Mouse (Mus musculus): Measurements from ENCODE around the gene Ltb. TPM values are rescaled to one million over a fixed set of nuclear protein-coding genes. Genes with fewer than 3 reads are reported as not detected.

The Ltb gene
- total RNA-seq, 1 experiment from 2014 or later: 1.1 TPM

- peak; percentile 64 for ATAC-seq (replicated peaks; ENCODE audit: low read depth, poor library complexity, severe bottlenecking)
Measured at GRCm38 (mm10) chr17:35241305-35242014, 47.2 kb downstream of the Ltb start, which contains the start of gene Ddx39b. Gene Ddx39b, plus strand, starts transcription at chr17:35241746.

- peak; percentile 50 for ATAC-seq (replicated peaks; ENCODE audit: low read depth, poor library complexity, severe bottlenecking)
Measured at GRCm38 (mm10) chr17:35242015-35242941, 48.0 kb downstream of the Ltb start.

DNA sequence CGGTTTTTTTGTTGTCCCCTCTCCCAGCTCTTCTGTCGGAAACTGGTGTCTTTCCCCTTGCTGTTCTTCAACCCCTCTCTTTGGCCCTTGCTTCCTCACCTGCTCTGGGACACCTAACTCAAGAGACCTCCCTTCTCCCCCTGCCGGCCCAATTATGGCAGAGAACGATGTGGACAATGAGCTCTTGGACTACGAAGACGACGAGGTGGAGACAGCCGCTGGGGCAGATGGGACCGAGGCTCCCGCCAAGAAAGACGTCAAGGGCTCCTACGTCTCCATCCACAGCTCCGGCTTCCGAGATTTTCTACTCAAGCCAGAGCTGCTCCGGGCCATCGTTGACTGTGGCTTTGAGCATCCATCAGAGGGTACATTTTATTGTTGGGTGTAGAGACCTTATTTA lies 48.8 kb downstream of the Ltb start:
- 0 out of 2 replicates have a peak, but pooled peaks have one; percentile 4 for ATAC-seq (replicated peaks; ENCODE audit: low read depth, poor library complexity, severe bottlenecking)

- no peak for ATAC-seq (replicated peaks; ENCODE audit: low read depth, poor library complexity, severe bottlenecking)
Measured at GRCm38 (mm10) chr17:35244999-35245398, 50.8 kb downstream of the Ltb start.

Other genes starting within 250 kb of the Ltb start
- 79.3 and 84.3 TPM in 2 replicates for gene Hspa1b, start 235.2 kb upstream of the Ltb start, total RNA-seq (2017)
- gene Gm20481, start 224.5 kb upstream of the Ltb start, total RNA-seq (2017): not detected in 2 replicates
- 33.5 and 47.4 TPM in 2 replicates for gene Hspa1a, start 222.3 kb upstream of the Ltb start, total RNA-seq (2017)
- gene Hspa1l, start 221.7 kb upstream of the Ltb start, total RNA-seq (2017): 0.63 TPM in 1 of 2 replicates, not detected in the other
- 26.9 and 34.1 TPM in 2 replicates for gene Lsm2, start 212.6 kb upstream of the Ltb start, total RNA-seq (2017)
- gene Vars, start 193.5 kb upstream of the Ltb start, total RNA-seq (2017): 174 and 210 TPM in 2 replicates
- 0.32 TPM in 1 of 2 replicates, not detected in the other for gene Vwa7, start 177.9 kb upstream of the Ltb start, total RNA-seq (2017)
- gene Sapcd1, start 166.4 kb upstream of the Ltb start, total RNA-seq (2017): 1.2 and 4.4 TPM in 2 replicates
- gene Msh5, start 147.7 kb upstream of the Ltb start, total RNA-seq (2017): 3.8 and 4.2 TPM in 2 replicates
- 214 and 220 TPM in 2 replicates for gene Clic1, start 144.5 kb upstream of the Ltb start, total RNA-seq (2017)
- 21.3 and 26.7 TPM in 2 replicates for gene Ddah2, start 135.4 kb upstream of the Ltb start, total RNA-seq (2017)
- not detected in 2 replicates for gene Ly6g6c, start 129.1 kb upstream of the Ltb start, total RNA-seq (2017)
- gene Mpig6b, start 128.3 kb upstream of the Ltb start, total RNA-seq (2017): not detected in 2 replicates
- not detected in 2 replicates for gene Ly6g6e, start 117.5 kb upstream of the Ltb start, total RNA-seq (2017)
- gene Ly6g6d, start 116.4 kb upstream of the Ltb start, total RNA-seq (2017): not detected in 2 replicates
- not detected in 2 replicates for gene Ly6g6f, start 108.8 kb upstream of the Ltb start, total RNA-seq (2017)
- gene Abhd16a, start 105.2 kb upstream of the Ltb start, total RNA-seq (2017): 33.1 and 38.8 TPM in 2 replicates
- not detected in 2 replicates for gene Ly6g5c, start 86.2 kb upstream of the Ltb start, total RNA-seq (2017)
- gene Ly6g5b, start 79.0 kb upstream of the Ltb start, total RNA-seq (2017): not detected in 2 replicates
- gene Gpank1, start 73.0 kb upstream of the Ltb start, total RNA-seq (2017): 39.5 and 50.1 TPM in 2 replicates
- 286 and 306 TPM in 2 replicates for gene Csnk2b, start 72.4 kb upstream of the Ltb start, total RNA-seq (2017)
- 6.3 and 8.2 TPM in 2 replicates for gene D17H6S53E, start 68.1 kb upstream of the Ltb start, total RNA-seq (2017)
- not detected in 2 replicates for gene Apom, start 62.4 kb upstream of the Ltb start, total RNA-seq (2017)
- gene Bag6, start 59.3 kb upstream of the Ltb start, total RNA-seq (2017): 58.8 and 103 TPM in 2 replicates
- gene Prrc2a, start 29.5 kb upstream of the Ltb start, total RNA-seq (2017): 74.7 and 110 TPM in 2 replicates
- 4.7 and 5.4 TPM in 2 replicates for gene Aif1, start 18.4 kb upstream of the Ltb start, total RNA-seq (2017)
- 44.3 and 51.6 TPM in 2 replicates for gene Lst1, start 6.0 kb upstream of the Ltb start, total RNA-seq (2017)
- gene Tnf, start 7.6 kb downstream of the Ltb start, total RNA-seq (2017): 9.4 and 11.3 TPM in 2 replicates
- gene Lta, start 10.9 kb downstream of the Ltb start, total RNA-seq (2017): not detected in 2 replicates
- gene Gm16181, start 26.4 kb downstream of the Ltb start, total RNA-seq (2017): not detected in 2 replicates
- 1.6 and 1.8 TPM in 2 replicates for gene Atp6v1g2, start 39.2 kb downstream of the Ltb start, total RNA-seq (2017)
- gene Nfkbil1, start 41.4 kb downstream of the Ltb start, total RNA-seq (2017): 5.2 and 7.0 TPM in 2 replicates
- 199 and 218 TPM in 2 replicates for gene Ddx39b, start 47.3 kb downstream of the Ltb start, total RNA-seq (2017)
- 427 and 466 TPM in 2 replicates for gene H2-D1, start 68.3 kb downstream of the Ltb start, total RNA-seq (2017)
- 0.05 TPM in 1 of 2 replicates, not detected in the other for gene H2-Q1, start 126.0 kb downstream of the Ltb start, total RNA-seq (2017)
- gene H2-Q2, start 147.8 kb downstream of the Ltb start, total RNA-seq (2017): not detected in 2 replicates
- gene H2-Q4, start 185.2 kb downstream of the Ltb start, total RNA-seq (2017): 53.3 and 55.3 TPM in 2 replicates
- 78.6 and 82.7 TPM in 2 replicates for gene H2-Q6, start 230.4 kb downstream of the Ltb start, total RNA-seq (2017)
- 68.1 and 79.8 TPM in 2 replicates for gene H2-Q7, start 244.7 kb downstream of the Ltb start, total RNA-seq (2017)

All from common myeloid progenitor, adult 5-6 weeks (primary cell).